Mouse (Mus musculus) thymus, adult 2 months (tissue): ENCODE measurements at regions not wholly inside any gene's neighbourhood (a gene's known extent, or its start where the extent isn't known, plus 50 kb on each side); places are given as distances from the start of the nearest gene placed in this dataset.

Experiments
- DNase-seq: peaks from one replicate; pipeline ENCODE4 v3.0.0; 2021
- H3K27ac ChIP-seq: fragments of 200-500 bp; 2 replicates; pipeline ENCODE4 v1.5.1; 2012; ENCODE audit warnings: low read length, control low read depth; ENCODE audit not compliant: control insufficient read depth, insufficient read depth
- H3K27me3 ChIP-seq: fragments of 200-500 bp; 2 replicates; pipeline ENCODE4 v1.6.1; 2012; ENCODE audit warnings: mild to moderate bottlenecking, low read length, moderate library complexity, mixed read lengths; ENCODE audit not compliant: control insufficient read depth, insufficient read depth
- H3K36me3 ChIP-seq: fragments of 200-500 bp; 2 replicates; pipeline ENCODE4 v1.6.1; 2012; ENCODE audit warnings: mild to moderate bottlenecking, low read length, moderate library complexity; ENCODE audit not compliant: control insufficient read depth, insufficient read depth
- H3K4me1 ChIP-seq: fragments of 200-500 bp; replicated peaks from 2 replicates; pipeline ENCODE4 v1.6.1; 2012; ENCODE audit warnings: low read length; ENCODE audit not compliant: control insufficient read depth, insufficient read depth
- H3K4me3 ChIP-seq: fragments of 200-500 bp; 2 replicates; pipeline ENCODE4 v1.5.1; 2012; ENCODE audit warnings: mild to moderate bottlenecking, low read length, control low read depth, moderate library complexity; ENCODE audit not compliant: control insufficient read depth, insufficient read depth
- CTCF ChIP-seq: fragments of 200-500 bp; IDR thresholded peaks from 2 replicates; pipeline ENCODE4 v1.5.1; 2012; ENCODE audit warnings: mild to moderate bottlenecking, control low read depth, low read length, moderate library complexity, borderline replicate concordance; ENCODE audit not compliant: control insufficient read depth, poor library complexity, insufficient read depth; ENCODE audit errors: extremely low read depth
- POLR2A ChIP-seq: fragments of 200-500 bp; IDR thresholded peaks from 2 replicates; pipeline ENCODE4 v1.6.1; 2012; ENCODE audit warnings: mild to moderate bottlenecking, low read length, control low read depth, moderate library complexity; ENCODE audit not compliant: control insufficient read depth, poor library complexity, insufficient read depth; ENCODE audit errors: extremely low read depth
- WGBS: fragments of 180-500 bp; shearing (Covaris S2); methylation state at CpG from one replicate; pipeline ENCODE4 v1.1.7; 2018; 5-methylcytosine and 5-hydroxymethylcytosine counted together

DNA sequence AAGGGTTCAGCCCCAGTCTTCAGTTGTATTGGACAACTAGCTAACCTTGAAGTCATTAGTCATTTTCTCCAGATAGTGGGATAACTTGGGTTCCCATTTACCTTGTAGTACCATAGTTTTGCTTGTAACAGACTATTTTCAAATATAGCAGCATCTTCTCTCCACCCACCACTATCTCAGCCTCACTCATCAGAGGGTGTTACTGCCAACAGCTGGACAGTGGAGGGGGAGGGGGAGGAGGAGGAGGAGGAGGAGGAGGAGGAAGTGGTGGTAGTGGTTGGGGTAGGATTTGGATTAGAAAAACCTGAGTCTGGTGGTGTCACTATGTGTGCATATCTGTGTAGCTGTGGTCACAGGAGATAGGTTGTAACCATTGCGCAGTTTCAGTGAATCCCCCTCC, 69.6 kb upstream of the Six2 start:
- H3K27ac ChIP-seq: no peak overlapping the region
- 56% methylated on average over 1 of the region's 1 CpGs for WGBS
- DNase-seq: no peak
- H3K27me3 ChIP-seq: no peaks in the 10 kb centered on the region
- H3K4me1 ChIP-seq: no peaks in the 10 kb centered on the region
- no peak overlapping the region for H3K4me3 ChIP-seq
- TF ChIP-seq POLR2A (no peak), CTCF (no peak)
- H3K36me3 ChIP-seq: no peaks in the 10 kb centered on the region

- no peak for DNase-seq
- Histone ChIP-seq H3K27me3 (no peaks in the 10 kb centered on the region), H3K4me3 (no peak overlapping the region), H3K36me3 (no peaks in the 10 kb centered on the region), H3K4me1 (no peaks in the 10 kb centered on the region), H3K27ac (no peak overlapping the region)
- WGBS: 96% methylated on average over 2 of the region's 2 CpGs
- TF ChIP-seq CTCF: no peak
- no peak for TF ChIP-seq POLR2A
Observed at GRCm38 (mm10) chr17:85755557-85755956, 67.5 kb upstream of the Six2 start.

DNA sequence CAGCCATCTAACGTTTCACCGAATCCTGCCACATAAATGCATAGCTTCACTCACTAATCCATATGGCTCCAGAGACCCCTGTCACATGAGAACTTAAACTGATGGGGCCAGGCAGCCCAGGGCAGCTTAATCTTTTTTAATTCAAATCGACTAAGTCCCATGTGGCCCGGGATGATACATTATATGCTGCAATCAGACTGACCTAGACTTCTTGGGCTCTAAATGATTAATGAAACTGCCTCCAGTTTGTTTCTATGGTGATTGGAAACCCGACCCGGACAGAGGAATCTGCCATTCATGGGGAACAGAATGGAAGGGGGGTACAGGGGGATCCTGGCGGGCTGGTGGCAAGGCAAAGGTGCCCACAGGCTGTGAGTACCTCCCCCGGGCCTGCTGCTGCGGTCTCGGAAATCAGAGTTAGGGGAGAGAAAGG, 60.6 kb upstream of the Six2 start:
- 74% methylated on average over 10 of the region's 10 CpGs for WGBS
- H3K27ac ChIP-seq: no peak overlapping the region
- no peaks in the 10 kb centered on the region for H3K36me3 ChIP-seq
- TF ChIP-seq CTCF (no peak), POLR2A (no peak)
- DNase-seq: no peak
- no peaks in the 10 kb centered on the region for H3K4me1 ChIP-seq
- H3K27me3 ChIP-seq: no peaks in the 10 kb centered on the region
- no peak overlapping the region for H3K4me3 ChIP-seq

GRCm38 (mm10) chr17:85747976-85748648, 60.0 kb upstream of the Six2 start:
- DNase-seq: no peak
- 66% methylated on average over 16 of the region's 16 CpGs for WGBS

More at GRCm38 (mm10) chr17:85747976-85748648, 60.0 kb upstream of the Six2 start:
- Histone ChIP-seq H3K27ac (no peak overlapping the region), H3K36me3 (no peaks in the 10 kb centered on the region), H3K4me3 (no peak overlapping the region), H3K27me3 (no peaks in the 10 kb centered on the region), H3K4me1 (no peaks in the 10 kb centered on the region)
- TF ChIP-seq CTCF (no peak), POLR2A (no peak)
